Mouse (Mus musculus) stomach, postnatal 0 days (tissue): Measurements from ENCODE around the gene Gm17662. TPM values are rescaled to one million over a fixed set of nuclear protein-coding genes. Genes with fewer than 3 reads are reported as not detected.

Source experiments
- ATAC-seq: fragments of 200-750 bp; cut with Nextera tagmentation; 2 replicates; pipeline ENCODE4 v1.8.0; 2017; ENCODE audit not compliant: low FRiP score, low TSS enrichment
- DNase-seq: peaks from one replicate; pipeline ENCODE4 v3.0.0-alpha.2; 2016; ENCODE audit warnings: low spot score
- H3K27ac ChIP-seq: fragments of 300-500 bp; sonication (generic); replicated peaks from 2 replicates; pipeline ENCODE4 v1.5.1; 2014; ENCODE audit warnings: mild to moderate bottlenecking, control low read depth
- H3K27me3 ChIP-seq: fragments of 300-500 bp; sonication (generic); 2 replicates; pipeline ENCODE4 v1.6.1; 2014; ENCODE audit warnings: low read length; ENCODE audit not compliant: control insufficient read depth, insufficient read depth
- H3K36me3 ChIP-seq: fragments of 300-500 bp; sonication (generic); 2 replicates; pipeline ENCODE4 v1.6.1; 2014; ENCODE audit warnings: low read length, mixed read lengths; ENCODE audit not compliant: control insufficient read depth, insufficient read depth
- H3K4me1 ChIP-seq: fragments of 300-500 bp; sonication (generic); replicated peaks from 2 replicates; pipeline ENCODE4 v1.6.1; 2014; ENCODE audit warnings: antibody characterized with exemption; ENCODE audit not compliant: control insufficient read depth, insufficient read depth
- H3K4me2 ChIP-seq: fragments of 300-500 bp; sonication (generic); replicated peaks from 2 replicates; pipeline ENCODE4 v1.6.1; 2014; ENCODE audit warnings: low read depth, mild to moderate bottlenecking, control low read depth, moderate library complexity
- H3K4me3 ChIP-seq: fragments of 300-500 bp; sonication (generic); 2 replicates; pipeline ENCODE4 v1.5.1; 2014; ENCODE audit warnings: low read depth, low read length, control low read depth
- H3K9ac ChIP-seq: fragments of 300-500 bp; sonication (generic); 2 replicates; pipeline ENCODE4 v1.6.1; 2014; ENCODE audit warnings: mild to moderate bottlenecking, low read length, control low read depth, mixed read lengths
- H3K9me3 ChIP-seq: fragments of 300-500 bp; sonication (generic); 2 replicates; pipeline ENCODE4 v1.6.1; 2016; ENCODE audit warnings: low read length; ENCODE audit not compliant: control insufficient read depth
- CTCF ChIP-seq: IDR thresholded peaks from 2 replicates; pipeline ENCODE4 v1.5.1; 2016; ENCODE audit warnings: antibody characterized with exemption, low read depth, mild to moderate bottlenecking, moderate library complexity
- EP300 ChIP-seq: optimal IDR thresholded peaks from 2 replicates; pipeline ENCODE3; 2016; ENCODE audit warnings: antibody characterized with exemption
- WGBS: fragments of 180-500 bp; shearing (Covaris S2); extraction: QIAGEN DNeasy Blood & Tissue Kit; methylation state at CpG from one replicate; pipeline ENCODE4 v1.1.7; 2014; 5-methylcytosine and 5-hydroxymethylcytosine counted together
- polyA plus RNA-seq: library from polyadenylated mRNA; unstranded; fragments of >200 nt; fragmentation: Nextera tagmentation; extraction: Ambion mirVana; gene quantifications from 2 replicates; pipeline ENCODE4 v1.2.1, GENCODE M21; 2015

Gene Gm17662
- polyA plus RNA-seq, 1 experiment from 2014 or later: not detected

DNA sequence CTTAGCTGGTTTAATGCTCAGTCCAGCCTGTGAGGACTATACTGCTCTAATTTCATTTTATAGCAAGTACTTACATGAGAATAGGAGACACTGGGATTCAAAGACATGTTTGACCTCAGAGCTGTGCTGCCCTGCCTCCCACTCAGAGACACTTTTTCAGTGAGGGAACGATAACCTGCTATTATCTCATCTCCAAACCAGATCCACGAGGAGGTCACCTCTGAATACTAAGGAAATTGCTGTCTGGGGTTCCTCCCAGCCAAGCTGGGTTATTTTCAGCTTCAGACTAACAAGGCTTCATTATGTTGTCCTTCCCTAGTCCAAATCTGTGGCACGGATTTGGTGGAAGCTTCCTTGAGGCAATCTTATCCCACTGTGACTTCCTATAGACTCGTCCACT, 37.2 kb upstream of the Gm17662 start:
- ATAC-seq (no peak), DNase-seq (no peak)
- Histone ChIP-seq H3K36me3 (no peaks in the 10 kb centered on the region), H3K27ac (no peak overlapping the region), H3K4me3 (no peak overlapping the region), H3K27me3 (no peaks in the 10 kb centered on the region), H3K9ac (no peak overlapping the region), H3K4me1 (no peaks in the 10 kb centered on the region), H3K4me2 (no peak overlapping the region), H3K9me3 (no peaks in the 10 kb centered on the region)
- WGBS: 72% methylated on average over 4 of the region's 4 CpGs
- TF ChIP-seq CTCF (no peak), EP300 (no peak)

DNA sequence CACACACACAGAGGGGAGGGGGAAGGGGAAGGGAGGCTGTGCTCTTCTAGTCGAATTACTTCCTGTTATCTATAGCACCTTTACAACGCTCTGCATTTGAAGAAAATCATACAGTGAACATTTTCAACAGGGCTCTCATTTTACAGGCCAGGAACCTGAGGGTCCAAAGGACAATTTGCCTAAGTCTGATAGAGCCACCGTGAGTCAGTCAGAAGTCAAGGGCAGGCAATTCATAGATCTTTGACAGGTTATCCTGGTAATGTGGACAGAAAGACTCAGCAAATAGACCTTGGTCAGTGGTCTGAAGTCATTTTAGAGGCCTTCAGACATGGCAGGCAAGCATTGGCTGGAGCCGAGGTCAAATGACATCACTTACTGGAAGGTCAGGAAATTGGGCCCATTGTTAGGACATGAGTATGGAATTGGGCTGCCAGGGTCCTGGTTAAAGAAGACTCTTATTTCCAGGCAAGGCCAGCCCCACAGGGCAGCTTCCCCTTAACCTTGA, 33.5 kb upstream of the Gm17662 start:
- H3K27ac ChIP-seq: no peak overlapping the region

DNA sequence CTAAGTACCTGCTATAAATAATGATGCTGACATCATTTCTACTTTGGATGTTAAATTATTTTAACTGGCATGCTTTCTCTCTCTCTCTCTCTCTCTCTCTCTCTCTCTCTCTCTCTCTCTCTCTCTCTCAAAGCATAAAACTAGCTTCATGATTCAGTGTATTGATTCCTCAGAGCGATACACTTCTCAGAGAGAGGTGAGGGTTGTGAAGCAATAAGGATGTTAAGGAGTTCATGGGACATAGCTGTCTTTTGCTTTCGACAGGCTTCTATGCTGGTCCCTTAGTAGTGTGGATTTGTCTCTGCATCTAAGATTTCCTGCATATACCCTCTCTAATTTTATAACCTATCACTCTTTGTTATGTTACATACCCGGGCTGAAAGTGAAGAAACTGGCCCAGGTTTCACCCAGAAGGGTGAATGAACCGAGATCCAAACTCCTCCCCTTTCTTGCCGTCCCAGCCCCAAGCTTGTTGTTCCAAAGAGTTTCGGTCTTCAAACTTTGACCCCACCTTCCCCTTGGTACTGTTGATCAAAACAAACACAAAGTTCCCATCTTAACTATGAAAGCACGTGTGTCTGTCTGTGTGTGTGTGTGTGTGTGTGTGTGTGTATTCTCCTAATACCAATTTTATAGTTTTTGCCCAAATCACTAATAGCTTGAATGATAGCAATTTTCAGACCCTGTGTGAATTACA, 32.6 kb upstream of the Gm17662 start:
- TF ChIP-seq CTCF (no peak), EP300 (no peak)
- 62% methylated on average over 7 of the region's 7 CpGs for WGBS

More for the DNA sequence above, 33.5 kb upstream of the Gm17662 start:
- Histone ChIP-seq H3K36me3 (no peaks in the 10 kb centered on the region), H3K27me3 (no peaks in the 10 kb centered on the region), H3K4me3 (no peak overlapping the region), H3K9ac (no peak overlapping the region), H3K4me1 (no peaks in the 10 kb centered on the region), H3K4me2 (no peak overlapping the region), H3K9me3 (no peaks in the 10 kb centered on the region)
- WGBS: 51% methylated on average over 4 of the region's 4 CpGs
- TF ChIP-seq EP300 (no peak), CTCF (no peak)
- ATAC-seq (peak; percentile 67), DNase-seq (no peak)

DNA sequence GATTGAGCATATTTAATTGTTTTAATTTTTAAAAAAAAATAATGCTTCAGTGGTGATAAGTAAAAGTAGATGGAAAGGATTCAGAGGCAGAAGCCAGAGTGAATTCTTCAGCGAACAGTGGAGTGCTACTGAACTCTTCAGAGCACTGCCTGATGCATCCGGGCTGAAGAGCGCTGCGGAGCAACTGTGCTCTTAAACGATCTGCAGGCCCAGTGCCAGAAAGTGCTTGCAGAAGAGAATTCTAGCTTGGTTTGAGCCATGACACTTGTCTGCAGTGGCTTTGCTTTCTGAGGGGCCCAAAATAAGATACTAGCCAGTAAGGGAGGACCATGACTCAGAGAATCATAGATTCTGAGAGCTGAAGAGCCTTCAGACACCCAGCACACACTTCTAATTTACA, 28.2 kb upstream of the Gm17662 start:
- no peak overlapping the region for H3K9ac ChIP-seq
- WGBS: 56% methylated on average over 5 of the region's 5 CpGs
- no peak for ATAC-seq
- no peak for DNase-seq
- no peaks in the 10 kb centered on the region for H3K9me3 ChIP-seq
- H3K4me1 ChIP-seq: no peaks in the 10 kb centered on the region
- TF ChIP-seq EP300 (no peak), CTCF (no peak)
- no peaks in the 10 kb centered on the region for H3K36me3 ChIP-seq
- no peaks in the 10 kb centered on the region for H3K27me3 ChIP-seq
- H3K4me2 ChIP-seq: no peak overlapping the region
- no peak overlapping the region for H3K4me3 ChIP-seq
- no peak overlapping the region for H3K27ac ChIP-seq

More for the DNA sequence above, 32.6 kb upstream of the Gm17662 start:
- H3K4me3 ChIP-seq: no peak overlapping the region
- ATAC-seq (no peak), DNase-seq (no peak)
- no peaks in the 10 kb centered on the region for H3K9me3 ChIP-seq
- H3K4me1 ChIP-seq: no peaks in the 10 kb centered on the region
- H3K36me3 ChIP-seq: no peaks in the 10 kb centered on the region
- no peak overlapping the region for H3K4me2 ChIP-seq
- H3K9ac ChIP-seq: no peak overlapping the region
- H3K27ac ChIP-seq: no peak overlapping the region
- no peaks in the 10 kb centered on the region for H3K27me3 ChIP-seq

DNA sequence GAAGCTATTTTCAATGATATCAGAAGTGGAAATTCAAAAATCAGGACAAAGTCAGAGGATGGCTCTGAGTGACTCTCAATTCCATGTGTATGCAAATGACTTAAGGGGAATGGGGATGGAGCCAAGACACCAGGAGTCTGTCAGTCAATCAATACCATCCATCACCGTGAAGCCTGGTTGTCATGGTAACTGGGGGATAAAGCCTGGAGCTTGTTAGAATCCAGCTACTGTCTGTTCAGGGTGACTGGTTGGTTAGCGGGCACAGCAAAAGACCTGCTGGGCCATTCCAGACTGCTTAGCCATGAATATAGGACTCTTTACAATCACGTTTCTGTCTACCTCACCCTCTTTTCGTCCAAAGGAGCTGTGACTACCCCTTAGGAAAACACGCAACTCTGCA, 22.0 kb upstream of the Gm17662 start:
- ATAC-seq (no peak), DNase-seq (no peak)
- TF ChIP-seq CTCF (no peak), EP300 (no peak)
- Histone ChIP-seq H3K9ac (no peak overlapping the region), H3K9me3 (no peaks in the 10 kb centered on the region), H3K36me3 (no peaks in the 10 kb centered on the region), H3K27me3 (no peaks in the 10 kb centered on the region), H3K4me1 (no peaks in the 10 kb centered on the region), H3K4me3 (no peak overlapping the region), H3K4me2 (no peak overlapping the region), H3K27ac (no peak overlapping the region)
- 66% methylated on average over 5 of the region's 5 CpGs for WGBS

DNA sequence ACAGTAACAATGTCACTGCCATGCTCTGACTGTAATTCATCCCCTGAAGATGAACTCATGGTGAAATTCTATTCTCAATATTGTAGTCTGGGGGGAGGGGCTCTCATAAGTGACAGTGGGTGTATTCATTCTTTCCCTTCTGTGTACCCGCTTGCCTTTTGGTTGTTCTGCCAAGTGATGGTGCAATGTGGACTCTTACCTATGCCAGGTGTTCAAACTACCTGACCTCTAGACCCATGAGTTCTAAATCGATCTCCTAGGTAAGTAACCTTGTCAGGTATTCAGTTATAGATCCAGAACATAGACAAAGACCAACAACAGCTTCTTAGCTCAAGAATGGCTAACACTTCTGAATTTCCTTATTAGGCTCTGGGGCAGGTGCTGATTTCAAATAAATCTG, 18.8 kb upstream of the Gm17662 start:
- Histone ChIP-seq H3K9me3 (no peaks in the 10 kb centered on the region), H3K4me3 (no peak overlapping the region), H3K4me1 (no peaks in the 10 kb centered on the region), H3K36me3 (no peaks in the 10 kb centered on the region), H3K9ac (no peak overlapping the region), H3K27me3 (no peaks in the 10 kb centered on the region), H3K27ac (no peak overlapping the region), H3K4me2 (no peak overlapping the region)
- TF ChIP-seq EP300 (no peak), CTCF (no peak)
- DNase-seq (no peak), ATAC-seq (no peak)
- WGBS: 64% methylated on average over 2 of the region's 2 CpGs
